Mouse (Mus musculus) limb, embryonic 13.5 days (tissue): ENCODE data around the gene Mab21l3. TPM values are rescaled to one million over a fixed set of nuclear protein-coding genes. Genes with fewer than 3 reads are reported as not detected.
A peak's percentile ranks its signal among the peaks of the same experiment; 100 is the strongest.

ENCODE experiments used
- ATAC-seq: fragments of 200-750 bp; cut with Nextera tagmentation; 2 replicates; pipeline ENCODE4 v1.8.0; 2017; ENCODE audit warnings: low read depth, moderate number of reproducible peaks, moderate TSS enrichment; ENCODE audit not compliant: low FRiP score
- H3K27ac ChIP-seq: fragments of 300-500 bp; sonication (generic); 2 replicates; pipeline ENCODE4 v1.5.1; 2015; ENCODE audit warnings: inconsistent platforms, mild to moderate bottlenecking, moderate library complexity
- H3K27me3 ChIP-seq: fragments of 300-500 bp; sonication (generic); 2 replicates; pipeline ENCODE4 v1.6.1; 2015; ENCODE audit warnings: mild to moderate bottlenecking, inconsistent platforms
- H3K36me3 ChIP-seq: fragments of 300-500 bp; sonication (generic); 2 replicates; pipeline ENCODE4 v1.6.1; 2015; ENCODE audit warnings: inconsistent platforms, mild to moderate bottlenecking, moderate library complexity
- H3K4me1 ChIP-seq: fragments of 300-500 bp; sonication (generic); 2 replicates; pipeline ENCODE4 v1.6.1; 2015; ENCODE audit warnings: inconsistent platforms
- H3K4me2 ChIP-seq: fragments of 300-500 bp; sonication (generic); replicated peaks from 2 replicates; pipeline ENCODE4 v1.6.1; 2015; ENCODE audit warnings: inconsistent platforms, mild to moderate bottlenecking, moderate library complexity
- H3K4me3 ChIP-seq: fragments of 300-500 bp; sonication (generic); 2 replicates; pipeline ENCODE4 v1.5.1; 2015; ENCODE audit warnings: moderate library complexity, mild to moderate bottlenecking, inconsistent platforms
- H3K9ac ChIP-seq: fragments of 300-500 bp; sonication (generic); 2 replicates; pipeline ENCODE4 v1.6.1; 2015; ENCODE audit warnings: mild to moderate bottlenecking, inconsistent platforms
- H3K9me3 ChIP-seq: fragments of 300-500 bp; sonication (generic); 2 replicates; pipeline ENCODE4 v1.6.1; 2016; ENCODE audit warnings: inconsistent platforms
- WGBS: fragments of 180-500 bp; shearing (Covaris S2); methylation state at CpG from one replicate; pipeline ENCODE4 v1.1.7; 2015; 5-methylcytosine and 5-hydroxymethylcytosine counted together
- polyA plus RNA-seq: library from polyadenylated mRNA; unstranded; fragments of >200 nt; fragmentation: Nextera tagmentation; extraction: Ambion mirVana; gene quantifications from 2 replicates; pipeline ENCODE4 v1.2.1, GENCODE M21; 2015

The Mab21l3 gene
- polyA plus RNA-seq, 1 experiment from 2014 or later, result 1.3 TPM

DNA sequence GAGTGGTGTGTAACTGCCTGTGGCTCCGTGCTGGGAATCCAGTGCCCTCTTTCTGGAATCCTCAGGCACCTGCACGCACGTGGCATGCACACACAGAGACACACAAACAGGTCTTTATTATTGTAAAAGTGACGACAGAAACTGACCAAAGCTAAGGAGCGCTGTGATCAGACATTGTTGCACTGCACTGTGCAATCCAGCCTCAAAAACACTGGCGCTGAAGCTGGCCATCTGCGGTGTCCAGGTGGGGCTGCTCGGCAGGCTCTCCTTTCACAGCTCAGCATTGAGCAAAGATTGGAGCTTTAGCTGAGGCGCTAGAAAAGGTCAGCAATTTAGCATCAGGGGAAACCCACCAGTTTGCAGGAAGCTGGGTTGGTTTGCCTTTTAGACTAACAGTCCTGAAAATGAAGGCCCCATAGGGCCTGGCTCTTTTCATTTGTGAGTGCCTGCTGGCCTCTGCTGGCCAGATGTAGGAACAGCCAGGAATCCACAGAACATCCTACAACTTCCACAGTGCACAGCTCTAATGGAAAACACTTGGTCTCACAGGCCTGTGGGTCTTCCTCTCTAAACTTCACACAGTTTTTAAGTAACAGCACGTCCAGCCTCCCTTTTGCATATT is 36.3 kb downstream of the Mab21l3 start:
- Histone ChIP-seq H3K27ac (no peak overlapping the region), H3K9me3 (no peaks in the 10 kb centered on the region), H3K36me3 (no peaks in the 10 kb centered on the region), H3K27me3 (no peaks in the 10 kb centered on the region), H3K4me1 (peaks cover 6% of the 10 kb centered on the region), H3K4me3 (no peak overlapping the region), H3K4me2 (no peak overlapping the region), H3K9ac (no peak overlapping the region)
- ATAC-seq, result peak; percentile 91
- WGBS, result 59% methylated on average over 10 of the region's 10 CpGs

DNA sequence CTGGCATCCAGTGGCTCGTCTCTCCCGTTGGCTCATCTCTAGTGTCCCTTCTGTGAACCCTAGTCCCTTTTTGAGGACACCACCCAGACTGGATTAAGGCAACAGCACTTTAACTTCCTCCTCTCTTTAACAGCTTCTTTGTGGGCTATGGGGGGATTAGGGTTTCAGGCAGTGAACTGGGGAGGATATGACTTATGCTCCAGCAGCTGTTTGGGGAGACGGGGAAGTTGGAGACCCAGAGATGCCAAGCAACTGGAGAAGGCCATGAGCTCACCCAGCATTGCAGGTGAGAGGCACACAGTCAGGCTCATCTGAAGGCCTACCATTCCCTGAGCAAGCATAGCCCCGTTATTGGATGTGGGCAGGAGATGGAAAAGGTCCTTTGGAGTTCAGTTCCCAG is 36.8 kb downstream of the Mab21l3 start:
- ATAC-seq, result 0 out of 2 replicates have a peak, but pooled peaks have one; percentile 13
- H3K9me3 ChIP-seq, result no peaks in the 10 kb centered on the region
- H3K27me3 ChIP-seq, result no peaks in the 10 kb centered on the region
- H3K4me3 ChIP-seq, result no peak overlapping the region
- H3K4me2 ChIP-seq, result no peak overlapping the region
- H3K4me1 ChIP-seq, result peaks cover 8% of the 10 kb centered on the region
- WGBS, result 56% methylated on average over 4 of the region's 4 CpGs
- H3K36me3 ChIP-seq, result no peaks in the 10 kb centered on the region
- H3K27ac ChIP-seq, result no peak overlapping the region
- H3K9ac ChIP-seq, result no peak overlapping the region

DNA sequence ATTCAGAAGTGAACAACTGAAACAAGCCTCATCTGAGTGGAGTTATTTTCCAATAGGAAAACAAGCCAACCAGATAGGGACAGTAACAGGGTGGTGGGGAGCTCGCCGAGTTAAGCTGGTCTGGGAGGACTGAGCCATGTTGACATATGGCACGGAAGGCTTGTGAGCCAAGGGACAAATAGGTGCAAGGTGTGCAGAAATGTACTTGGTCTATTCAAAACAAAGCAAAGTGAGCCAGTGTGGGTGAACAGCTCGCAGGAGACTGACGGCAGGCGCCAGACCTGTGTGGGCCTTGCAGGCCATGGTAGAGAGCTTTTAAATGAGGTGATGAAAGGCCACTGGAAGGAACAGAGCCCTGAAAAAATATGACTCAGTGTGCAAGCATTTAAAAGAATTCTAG is 41.1 kb downstream of the Mab21l3 start:
- no peaks in the 10 kb centered on the region for H3K9me3 ChIP-seq
- no peak overlapping the region for H3K4me3 ChIP-seq
- peaks cover 35% of the 10 kb centered on the region for H3K4me1 ChIP-seq
- H3K27ac ChIP-seq, result no peak overlapping the region
- no peaks in the 10 kb centered on the region for H3K27me3 ChIP-seq
- H3K36me3 ChIP-seq, result no peaks in the 10 kb centered on the region
- H3K4me2 ChIP-seq, result no peak overlapping the region
- 70% methylated on average over 6 of the region's 6 CpGs for WGBS
- H3K9ac ChIP-seq, result no peak overlapping the region
- ATAC-seq, result no peak

DNA sequence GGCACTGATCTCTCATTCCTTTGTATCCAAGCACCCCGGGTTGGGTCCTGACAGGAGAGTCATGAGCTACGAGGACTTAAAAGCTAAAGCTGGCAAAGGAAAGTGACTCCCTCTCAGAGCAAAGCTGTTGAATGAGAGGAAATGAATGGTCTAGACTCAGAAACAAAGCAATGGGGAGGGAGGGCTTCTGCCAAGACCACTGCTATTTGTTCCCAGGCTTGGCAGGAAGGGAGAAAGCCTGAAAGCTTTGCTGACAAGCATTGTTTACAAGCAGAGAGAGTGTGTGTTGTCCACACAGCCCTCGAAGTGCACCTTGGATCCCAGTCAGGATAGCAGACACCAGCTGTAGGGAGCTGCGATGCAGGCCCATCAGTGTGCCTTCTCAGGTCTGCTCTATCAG is 41.8 kb downstream of the Mab21l3 start:
- 71% methylated on average over 4 of the region's 4 CpGs for WGBS
- ATAC-seq, result no peak
- no peak overlapping the region for H3K4me3 ChIP-seq
- peaks cover 29% of the 10 kb centered on the region for H3K4me1 ChIP-seq
- H3K27ac ChIP-seq, result no peak overlapping the region
- H3K36me3 ChIP-seq, result no peaks in the 10 kb centered on the region
- H3K4me2 ChIP-seq, result no peak overlapping the region
- no peaks in the 10 kb centered on the region for H3K27me3 ChIP-seq
- H3K9me3 ChIP-seq, result no peaks in the 10 kb centered on the region
- H3K9ac ChIP-seq, result no peak overlapping the region

DNA sequence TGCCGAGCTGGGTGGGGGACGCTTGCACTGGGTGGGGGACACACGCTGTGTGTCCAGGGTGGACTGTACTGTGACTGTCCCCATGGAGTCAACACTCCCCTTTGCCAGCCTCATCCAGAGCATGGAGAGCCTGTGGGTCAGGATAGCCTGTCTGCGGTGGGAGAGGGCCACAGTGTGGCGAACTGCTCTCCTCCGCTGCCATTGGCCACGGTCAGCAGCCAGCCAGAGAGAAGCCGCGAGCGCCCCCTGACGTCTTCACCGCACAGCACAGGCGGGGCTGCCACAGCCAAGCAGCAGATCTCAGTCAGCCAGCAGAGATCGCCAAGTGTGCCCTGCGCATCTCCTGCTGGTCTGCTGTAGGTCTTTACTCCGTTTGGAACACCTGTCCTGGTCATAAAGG is 42.6 kb downstream of the Mab21l3 start:
- no peaks in the 10 kb centered on the region for H3K9me3 ChIP-seq
- WGBS, result 7% methylated on average over 16 of the region's 16 CpGs
- no peak overlapping the region for H3K9ac ChIP-seq
- H3K27ac ChIP-seq, result no peak overlapping the region
- no peaks in the 10 kb centered on the region for H3K27me3 ChIP-seq
- peak; percentile 84 for ATAC-seq
- no peak overlapping the region for H3K4me3 ChIP-seq
- H3K4me1 ChIP-seq, result peaks cover 29% of the 10 kb centered on the region
- H3K36me3 ChIP-seq, result no peaks in the 10 kb centered on the region
- peak overlapping the region; percentile 39 for H3K4me2 ChIP-seq

DNA sequence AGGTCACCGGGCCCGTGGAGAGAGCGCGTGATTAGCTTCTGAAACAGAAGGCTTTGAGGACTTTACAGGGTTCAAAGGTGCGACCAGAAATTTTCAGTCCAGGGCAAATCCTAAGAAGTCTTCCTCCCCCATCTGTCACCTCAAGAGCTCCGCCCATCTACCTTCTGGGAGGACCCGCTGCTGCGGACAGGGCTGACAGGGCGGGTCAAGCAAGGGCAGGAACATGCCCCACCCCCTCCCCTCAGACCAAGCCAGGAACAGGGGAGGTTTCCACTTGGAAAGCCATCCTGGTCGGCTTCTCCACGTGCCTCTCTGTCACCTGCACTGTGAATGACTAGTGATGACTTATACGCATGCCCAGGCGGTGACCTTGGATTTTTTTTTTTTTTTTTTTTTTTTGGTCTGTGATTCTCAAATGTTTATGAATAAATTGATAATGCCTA is 43.2 kb downstream of the Mab21l3 start:
- H3K9ac ChIP-seq, result no peak overlapping the region
- no peaks in the 10 kb centered on the region for H3K27me3 ChIP-seq
- H3K4me2 ChIP-seq, result no peak overlapping the region
- no peak overlapping the region for H3K27ac ChIP-seq
- 22% methylated on average over 13 of the region's 13 CpGs for WGBS
- H3K4me1 ChIP-seq, result peaks cover 32% of the 10 kb centered on the region
- ATAC-seq, result no peak
- H3K4me3 ChIP-seq, result no peak overlapping the region
- H3K9me3 ChIP-seq, result no peaks in the 10 kb centered on the region
- no peaks in the 10 kb centered on the region for H3K36me3 ChIP-seq

- peaks cover 37% of the 10 kb centered on the region for H3K4me1 ChIP-seq
- no peak for ATAC-seq
- 52% methylated on average over 11 of the region's 11 CpGs for WGBS
These were observed 43.7 kb downstream of the Mab21l3 start for GRCm38 (mm10) chr3:101804971-101805561.

DNA sequence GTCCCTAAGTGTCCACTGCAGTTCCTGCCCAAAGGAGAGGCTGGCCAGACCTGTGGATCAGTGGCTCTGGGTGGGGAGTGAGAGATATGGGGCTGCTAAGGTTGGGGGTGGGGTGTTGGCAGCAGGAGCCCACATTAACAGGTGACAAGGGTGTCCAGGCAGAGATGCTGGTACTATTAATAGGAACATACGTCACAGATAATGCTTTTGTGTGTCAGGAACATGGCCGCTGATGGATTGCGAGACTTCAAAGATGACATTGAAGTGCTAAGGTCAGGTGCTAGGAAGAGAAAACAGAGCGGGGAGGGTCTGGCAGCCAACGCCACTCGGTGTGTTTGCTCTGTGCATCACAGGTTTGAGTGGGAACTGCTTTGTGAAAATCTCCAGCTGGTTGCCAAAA is 44.4 kb downstream of the Mab21l3 start:
- Histone ChIP-seq H3K27me3 (no peaks in the 10 kb centered on the region), H3K4me1 (peaks cover 41% of the 10 kb centered on the region), H3K27ac (no peak overlapping the region), H3K9me3 (no peaks in the 10 kb centered on the region), H3K4me3 (no peak overlapping the region), H3K4me2 (no peak overlapping the region), H3K36me3 (no peaks in the 10 kb centered on the region), H3K9ac (no peak overlapping the region)
- ATAC-seq, result no peak
- WGBS, result 67% methylated on average over 6 of the region's 6 CpGs

More at GRCm38 (mm10) chr3:101804971-101805561, 43.7 kb downstream of the Mab21l3 start:
- H3K27ac ChIP-seq, result no peak overlapping the region
- H3K4me3 ChIP-seq, result no peak overlapping the region
- no peak overlapping the region for H3K4me2 ChIP-seq
- H3K9ac ChIP-seq, result no peak overlapping the region
- no peaks in the 10 kb centered on the region for H3K9me3 ChIP-seq
- no peaks in the 10 kb centered on the region for H3K36me3 ChIP-seq
- H3K27me3 ChIP-seq, result no peaks in the 10 kb centered on the region

DNA sequence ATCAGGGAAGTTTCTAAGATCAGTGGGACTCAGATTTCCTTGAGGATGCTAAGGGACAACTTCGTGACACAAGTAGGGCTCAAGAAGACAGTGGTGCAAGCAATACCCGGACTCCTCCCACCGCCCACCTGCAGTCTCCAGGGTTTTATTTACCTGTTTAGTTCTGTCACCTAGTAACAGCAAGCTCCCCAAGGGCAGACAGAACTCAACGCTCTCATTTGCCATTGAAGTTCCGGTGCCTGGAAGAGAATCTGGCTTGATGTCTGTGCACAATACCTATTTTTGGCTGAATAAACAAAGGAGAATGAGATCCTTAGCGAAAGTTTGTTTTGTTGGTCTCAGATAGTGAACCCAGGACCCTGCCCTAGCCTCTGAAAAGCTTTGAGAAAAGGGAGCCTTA is 45.0 kb downstream of the Mab21l3 start:
- H3K27me3 ChIP-seq, result no peaks in the 10 kb centered on the region
- H3K27ac ChIP-seq, result no peak overlapping the region
- H3K9ac ChIP-seq, result no peak overlapping the region
- ATAC-seq, result no peak
- 74% methylated on average over 6 of the region's 6 CpGs for WGBS
- H3K4me1 ChIP-seq, result peaks cover 47% of the 10 kb centered on the region
- no peaks in the 10 kb centered on the region for H3K9me3 ChIP-seq
- H3K4me2 ChIP-seq, result no peak overlapping the region
- no peak overlapping the region for H3K4me3 ChIP-seq
- H3K36me3 ChIP-seq, result no peaks in the 10 kb centered on the region

- no peaks in the 10 kb centered on the region for H3K27me3 ChIP-seq
- peaks cover 57% of the 10 kb centered on the region for H3K4me1 ChIP-seq
- WGBS, result 80% methylated on average over 6 of the region's 6 CpGs
- H3K4me2 ChIP-seq, result no peak overlapping the region
- H3K27ac ChIP-seq, result no peak overlapping the region
- H3K36me3 ChIP-seq, result no peaks in the 10 kb centered on the region
- no peak overlapping the region for H3K4me3 ChIP-seq
- H3K9ac ChIP-seq, result no peak overlapping the region
- no peaks in the 10 kb centered on the region for H3K9me3 ChIP-seq
- ATAC-seq, result no peak
These were observed 46.0 kb downstream of the Mab21l3 start for GRCm38 (mm10) chr3:101802746-101803145.

- 32% methylated on average over 11 of the region's 11 CpGs for WGBS
- Histone ChIP-seq H3K9me3 (no peaks in the 10 kb centered on the region), H3K4me2 (no peak overlapping the region), H3K4me3 (no peak overlapping the region), H3K27ac (no peak overlapping the region), H3K27me3 (no peaks in the 10 kb centered on the region), H3K4me1 (peaks cover 56% of the 10 kb centered on the region), H3K36me3 (no peaks in the 10 kb centered on the region), H3K9ac (no peak overlapping the region)
- ATAC-seq, result no peak
These were observed 48.2 kb downstream of the Mab21l3 start for GRCm38 (mm10) chr3:101800596-101801018.

- WGBS, result 55% methylated on average over 14 of the region's 14 CpGs
- Histone ChIP-seq H3K4me3 (no peak overlapping the region), H3K4me1 (peaks cover 55% of the 10 kb centered on the region), H3K9ac (no peak overlapping the region), H3K36me3 (no peaks in the 10 kb centered on the region), H3K4me2 (no peak overlapping the region), H3K27me3 (no peaks in the 10 kb centered on the region), H3K9me3 (no peaks in the 10 kb centered on the region), H3K27ac (no peak overlapping the region)
- ATAC-seq, result no peak
These were observed 48.7 kb downstream of the Mab21l3 start for GRCm38 (mm10) chr3:101799852-101800595.
